In the genomic region with DNA sequence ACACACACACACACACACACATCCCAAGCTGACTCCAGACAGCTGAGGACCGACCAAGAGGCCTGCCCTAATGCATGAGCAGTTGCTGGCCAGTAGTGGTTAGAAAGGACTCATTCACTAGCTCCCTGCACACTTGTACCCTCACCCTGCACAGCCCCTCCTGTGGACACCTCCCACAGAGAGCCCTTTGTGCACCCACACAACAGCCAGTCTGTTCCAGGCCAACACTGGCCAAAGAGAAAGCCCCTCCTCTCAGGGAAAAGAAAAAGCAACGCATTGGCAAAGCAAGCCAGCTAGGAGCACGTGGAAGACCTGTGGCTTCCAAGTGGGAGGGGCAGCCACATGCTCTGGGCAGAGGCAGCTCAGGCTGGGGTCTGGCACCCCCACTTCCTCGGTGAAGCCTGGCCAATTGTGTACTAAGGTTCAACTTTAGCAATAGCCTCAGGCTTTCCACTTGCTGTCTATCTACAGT, we compare ENCODE assay signal across 9 mouse cellular contexts. TPM values are rescaled to one million over a fixed set of nuclear protein-coding genes. Genes with fewer than 3 reads are reported as not detected.
DNase-seq lines count a peak whose midpoint lies in the region; ATAC-seq and TF ChIP-seq lines count a peak whose summit lies in the region.
"Had no signal": no experiment of that assay in that cellular context is flagged by ENCODE, and none has a peak within 500 bp of the region (broad histone marks: within the 10 kb centered on the region; RNA-seq: fewer than 3 reads in every experiment).

No protein-coding gene starts in this region.

- peaks cover 72% of the 10 kb centered on the region for H3K4me1 ChIP-seq in neural tube, embryonic 11.5 days (ENCODE audit: control insufficient read depth, insufficient read depth, low read length)
- peaks cover 76% of the 10 kb centered on the region for H3K4me1 ChIP-seq in forebrain, embryonic 15.5 days
- peaks cover 80% of the 10 kb centered on the region for H3K4me1 ChIP-seq in heart, embryonic 16.5 days (ENCODE audit: control insufficient read depth, insufficient read depth, low read length)
- peaks cover 76% of the 10 kb centered on the region for H3K4me1 ChIP-seq in limb, embryonic 14.5 days (ENCODE audit: control insufficient read depth, insufficient read depth, low read length)

- no peak for TF ChIP-seq POLR2A in limb, embryonic 14.5 days (IDR thresholded peaks at IDR 0.05; ENCODE audit: borderline replicate concordance, extremely low read depth, insufficient read depth, insufficient read length)

- H3K4me3 ChIP-seq in neural tube, embryonic 11.5 days (ENCODE audit: low read depth, low read length), result no peak overlapping the region
- H3K4me3 ChIP-seq in forebrain, embryonic 15.5 days, result no peak overlapping the region
- H3K4me3 ChIP-seq in heart, embryonic 16.5 days (ENCODE audit: low read length), result no peak overlapping the region
- H3K4me3 ChIP-seq in limb, embryonic 14.5 days (replicated peaks; ENCODE audit: low read length), result no peak overlapping the region
- H3K4me3 ChIP-seq: liver, embryonic 13.5 days had no signal

- no peaks in the 10 kb centered on the region for H3K27me3 ChIP-seq in neural tube, embryonic 11.5 days (ENCODE audit: control insufficient read depth, insufficient read depth, low read length)
- H3K27me3 ChIP-seq in forebrain, embryonic 15.5 days, result no peaks in the 10 kb centered on the region
- no peaks in the 10 kb centered on the region for H3K27me3 ChIP-seq in heart, embryonic 16.5 days (ENCODE audit: control insufficient read depth, insufficient read depth, low read length)
- H3K27me3 ChIP-seq in limb, embryonic 14.5 days (ENCODE audit: control insufficient read depth, insufficient read depth, low read length), result no peaks in the 10 kb centered on the region

- H3K9me3 ChIP-seq in neural tube, embryonic 11.5 days (ENCODE audit: control insufficient read depth, low read length), result no peaks in the 10 kb centered on the region
- no peaks in the 10 kb centered on the region for H3K9me3 ChIP-seq in forebrain, embryonic 15.5 days
- H3K9me3 ChIP-seq in heart, embryonic 16.5 days (replicated peaks; ENCODE audit: control insufficient read depth, low read length), result no peaks in the 10 kb centered on the region
- no peaks in the 10 kb centered on the region for H3K9me3 ChIP-seq in limb, embryonic 14.5 days (ENCODE audit: control insufficient read depth, low read length)
- H3K9me3 ChIP-seq: liver, embryonic 13.5 days had no signal

- H3K9ac ChIP-seq in neural tube, embryonic 11.5 days (ENCODE audit: low read length), result no peak overlapping the region
- no peak overlapping the region for H3K9ac ChIP-seq in forebrain, embryonic 15.5 days (replicated peaks)
- H3K9ac ChIP-seq in heart, embryonic 16.5 days (ENCODE audit: low read length), result peak overlapping the region; percentile 16
- H3K9ac ChIP-seq in limb, embryonic 14.5 days (ENCODE audit: low read depth, low read length, severe bottlenecking), result no peak overlapping the region
- H3K9ac ChIP-seq: liver, embryonic 13.5 days had no signal

- peak; percentile 63 for DNase-seq in neural tube, embryonic 11.5 days (ENCODE audit: low spot score)
- no peak for DNase-seq in neural tube, embryonic 10.5 days (ENCODE audit: extremely low spot score, low spot score)
- DNase-seq in kidney, postnatal 10 days, result peak; percentile 85
- DNase-seq in limb, embryonic 14.5 days (ENCODE audit: low spot score), result peak; percentile 52
- DNase-seq in ovary, postnatal 14 days (ENCODE audit: low spot score), result peak; percentile 55
- DNase-seq: liver, embryonic 13.5 days had no signal

- no peak overlapping the region for H3K4me2 ChIP-seq in neural tube, embryonic 11.5 days (ENCODE audit: low read depth)
- peak overlapping the region; percentile 3 for H3K4me2 ChIP-seq in forebrain, embryonic 15.5 days (replicated peaks)
- no peak overlapping the region for H3K4me2 ChIP-seq in heart, embryonic 16.5 days (ENCODE audit: low read depth, low read length)
- H3K4me2 ChIP-seq in limb, embryonic 14.5 days (replicated peaks; ENCODE audit: low read depth, low read length, severe bottlenecking), result peak overlapping the region; percentile 13; the same call in 1 of the 2 replicates
- H3K4me2 ChIP-seq: liver, embryonic 13.5 days had no signal

- peaks cover 43% of the 10 kb centered on the region for H3K36me3 ChIP-seq in neural tube, embryonic 11.5 days (ENCODE audit: control insufficient read depth, insufficient read depth, low read length)
- peaks cover 68% of the 10 kb centered on the region for H3K36me3 ChIP-seq in forebrain, embryonic 15.5 days
- H3K36me3 ChIP-seq in heart, embryonic 16.5 days (ENCODE audit: control insufficient read depth, insufficient read depth), result peaks cover 67% of the 10 kb centered on the region
- peaks cover 93% of the 10 kb centered on the region for H3K36me3 ChIP-seq in limb, embryonic 14.5 days (ENCODE audit: control insufficient read depth, insufficient read depth, low read length)

- peak overlapping the region; percentile 70 for H3K27ac ChIP-seq in neural tube, embryonic 11.5 days (ENCODE audit: low read depth, low read length)
- H3K27ac ChIP-seq in forebrain, embryonic 15.5 days (replicated peaks), result peak overlapping the region; percentile 78
- peak overlapping the region; percentile 96 for H3K27ac ChIP-seq in heart, embryonic 16.5 days (ENCODE audit: low read length)
- peak overlapping the region; percentile 65 for H3K27ac ChIP-seq in limb, embryonic 14.5 days (replicated peaks; ENCODE audit: low read depth, low read length)
- H3K27ac ChIP-seq: liver, embryonic 13.5 days had no signal

- WGBS in neural tube, embryonic 11.5 days, result 21% methylated on average over 4 of the region's 4 CpGs
- WGBS in forebrain, embryonic 15.5 days, result 6% methylated on average over 4 of the region's 4 CpGs
- WGBS in heart, embryonic 16.5 days, result 12% methylated on average over 4 of the region's 4 CpGs
- WGBS in limb, embryonic 14.5 days, result 21% methylated on average over 4 of the region's 4 CpGs

- peak; percentile 84 for ATAC-seq in neural tube, embryonic 11.5 days (ENCODE audit: insufficient read depth, low FRiP score, low TSS enrichment)
- ATAC-seq in forebrain, embryonic 15.5 days (replicated peaks), result peak; percentile 83
- peak; percentile 2; the same call in 1 of the 2 replicates for ATAC-seq in heart, embryonic 16.5 days (replicated peaks; ENCODE audit: extremely low read depth, insufficient read depth, low FRiP score)
- peak; percentile 48 for ATAC-seq in limb, embryonic 14.5 days (ENCODE audit: low FRiP score, low read depth)
- ATAC-seq in CD4-positive, CD25-positive, alpha-beta regulatory T cell, adult 4 months, result no peak

RNA-seq across cellular contexts. Expression of a gene that starts 7.6 kb away (rescaled TPM):
- polyA plus RNA-seq in neural tube, embryonic 11.5 days (2014; fragmentation: Nextera tagmentation; extraction: Ambion mirVana), result 70.6 and 76.7 TPM in 2 replicates
- 65.9 and 69.9 TPM in 2 replicates for polyA plus RNA-seq in forebrain, embryonic 15.5 days (2015; fragmentation: Nextera tagmentation; extraction: Ambion mirVana)
- 38.6 and 43.4 TPM in 2 replicates for polyA plus RNA-seq in heart, embryonic 16.5 days (2015; fragmentation: Nextera tagmentation; extraction: Ambion mirVana)
- polyA plus RNA-seq in limb, embryonic 14.5 days (2012; rRNA removed), result 58.9 and 67.7 TPM in 2 replicates
- 52.7 and 66.6 TPM in 2 replicates for polyA plus RNA-seq in limb, embryonic 14.5 days (2014; fragmentation: Nextera tagmentation; extraction: Ambion mirVana)
- polyA plus RNA-seq in CD4-positive, CD25-positive, alpha-beta regulatory T cell, adult 4 months (2017; shearing (Covaris generic)), result not detected

Comparison
In these comparisons a context has a peak if more than half of its experiments do, and no peak if none do; other contexts are left out.
1. H3K4me2 ChIP-seq: peak in forebrain, embryonic 15.5 days (single experiment) and limb, embryonic 14.5 days (single experiment); none in neural tube, embryonic 11.5 days (single experiment) and heart, embryonic 16.5 days (single experiment).
2. RNA of a gene that starts 7.6 kb away (polyA plus RNA-seq): 70.6 to 76.7 TPM in neural tube, embryonic 11.5 days, 65.9 to 69.9 TPM in forebrain, embryonic 15.5 days, 52.7 to 67.7 TPM in limb, embryonic 14.5 days and 38.6 to 43.4 TPM in heart, embryonic 16.5 days; not detected in CD4-positive, CD25-positive, alpha-beta regulatory T cell, adult 4 months; every median in the first group is over 10 times any median in the second.
3. Peak in every context shown above with its lines, with median percentiles within 50 percentile points of each other: H3K27ac ChIP-seq.